Mouse (Mus musculus): ENCODE results near the gene Adamts17. TPM values are rescaled to one million over a fixed set of nuclear protein-coding genes. Genes with fewer than 3 reads are reported as not detected.

Gene Adamts17
- polyA plus RNA-seq, 1 experiment from 2014 or later: not detected

- 28% methylated on average over 19 of the region's 19 CpGs for WGBS (ENCODE audit: missing documents)
- Histone ChIP-seq H3K79me2 (ENCODE audit: inconsistent target) (no peaks in the 10 kb centered on the region), H3K27ac (no peak overlapping the region), H3K4me3 (ENCODE audit: inconsistent target) (no peak overlapping the region), H3K36me3 (ENCODE audit: inconsistent target) (no peaks in the 10 kb centered on the region)
Observed at GRCm38 (mm10) chr7:66866944-66867718, 27.6 kb downstream of the Adamts17 start.

- WGBS (ENCODE audit: missing documents): 89% methylated on average over 13 of the region's 13 CpGs
- no peak overlapping the region for H3K27ac ChIP-seq
- no peak overlapping the region for H3K4me3 ChIP-seq (ENCODE audit: inconsistent target)
- no peaks in the 10 kb centered on the region for H3K79me2 ChIP-seq (ENCODE audit: inconsistent target)
- no peaks in the 10 kb centered on the region for H3K36me3 ChIP-seq (ENCODE audit: inconsistent target)
Observed at GRCm38 (mm10) chr7:66867719-66868501, 28.4 kb downstream of the Adamts17 start.

GRCm38 (mm10) chr7:66871520-66871919 is 32.0 kb downstream of the Adamts17 start:
- no peak overlapping the region for H3K4me3 ChIP-seq (ENCODE audit: inconsistent target)
- no peaks in the 10 kb centered on the region for H3K79me2 ChIP-seq (ENCODE audit: inconsistent target)
- 91% methylated on average over 3 of the region's 7 CpGs for WGBS (ENCODE audit: missing documents)
- no peak overlapping the region for H3K27ac ChIP-seq
- no peaks in the 10 kb centered on the region for H3K36me3 ChIP-seq (ENCODE audit: inconsistent target)

GRCm38 (mm10) chr7:66871940-66872511 is 32.5 kb downstream of the Adamts17 start:
- 94% methylated on average over 14 of the region's 14 CpGs for WGBS (ENCODE audit: missing documents)
- no peaks in the 10 kb centered on the region for H3K36me3 ChIP-seq (ENCODE audit: inconsistent target)
- H3K4me3 ChIP-seq (ENCODE audit: inconsistent target): no peak overlapping the region
- H3K79me2 ChIP-seq (ENCODE audit: inconsistent target): no peaks in the 10 kb centered on the region
- H3K27ac ChIP-seq: no peak overlapping the region

- Histone ChIP-seq H3K36me3 (ENCODE audit: inconsistent target) (no peaks in the 10 kb centered on the region), H3K4me3 (ENCODE audit: inconsistent target) (no peak overlapping the region), H3K79me2 (ENCODE audit: inconsistent target) (no peaks in the 10 kb centered on the region), H3K27ac (no peak overlapping the region)
- WGBS (ENCODE audit: missing documents): 98% methylated on average over 2 of the region's 2 CpGs
Observed at GRCm38 (mm10) chr7:66873235-66873634, 33.7 kb downstream of the Adamts17 start.

GRCm38 (mm10) chr7:66891431-66891830 is 51.9 kb downstream of the Adamts17 start:
- no peak overlapping the region for H3K27ac ChIP-seq
- H3K4me3 ChIP-seq (ENCODE audit: inconsistent target): no peak overlapping the region
- H3K36me3 ChIP-seq (ENCODE audit: inconsistent target): no peaks in the 10 kb centered on the region
- 87% methylated on average over 2 of the region's 2 CpGs for WGBS (ENCODE audit: missing documents)
- no peaks in the 10 kb centered on the region for H3K79me2 ChIP-seq (ENCODE audit: inconsistent target)

GRCm38 (mm10) chr7:66892096-66892495 is 52.6 kb downstream of the Adamts17 start:
- H3K4me3 ChIP-seq (ENCODE audit: inconsistent target): no peak overlapping the region
- WGBS (ENCODE audit: missing documents): 89% methylated on average over 4 of the region's 4 CpGs

GRCm38 (mm10) chr7:66902376-66902775 is 62.8 kb downstream of the Adamts17 start:
- no peaks in the 10 kb centered on the region for H3K79me2 ChIP-seq (ENCODE audit: inconsistent target)
- no peak overlapping the region for H3K4me3 ChIP-seq (ENCODE audit: inconsistent target)
- H3K36me3 ChIP-seq (ENCODE audit: inconsistent target): no peaks in the 10 kb centered on the region
- 87% methylated on average over 7 of the region's 7 CpGs for WGBS (ENCODE audit: missing documents)
- H3K27ac ChIP-seq: no peak overlapping the region

More at GRCm38 (mm10) chr7:66892096-66892495, 52.6 kb downstream of the Adamts17 start:
- no peaks in the 10 kb centered on the region for H3K79me2 ChIP-seq (ENCODE audit: inconsistent target)
- no peaks in the 10 kb centered on the region for H3K36me3 ChIP-seq (ENCODE audit: inconsistent target)
- H3K27ac ChIP-seq: no peak overlapping the region

- H3K36me3 ChIP-seq (ENCODE audit: inconsistent target): no peaks in the 10 kb centered on the region
- no peak overlapping the region for H3K4me3 ChIP-seq (ENCODE audit: inconsistent target)
- 89% methylated on average over 5 of the region's 5 CpGs for WGBS (ENCODE audit: missing documents)
- no peaks in the 10 kb centered on the region for H3K79me2 ChIP-seq (ENCODE audit: inconsistent target)
- H3K27ac ChIP-seq: no peak overlapping the region
Observed at GRCm38 (mm10) chr7:66903014-66903413, 63.5 kb downstream of the Adamts17 start.

- Histone ChIP-seq H3K4me3 (ENCODE audit: inconsistent target) (no peak overlapping the region), H3K36me3 (ENCODE audit: inconsistent target) (no peaks in the 10 kb centered on the region), H3K79me2 (ENCODE audit: inconsistent target) (no peaks in the 10 kb centered on the region), H3K27ac (no peak overlapping the region)
- WGBS (ENCODE audit: missing documents): 93% methylated on average over 4 of the region's 4 CpGs
Observed at GRCm38 (mm10) chr7:66905941-66906340, 66.4 kb downstream of the Adamts17 start.

- Histone ChIP-seq H3K27ac (no peak overlapping the region), H3K79me2 (ENCODE audit: inconsistent target) (no peaks in the 10 kb centered on the region), H3K36me3 (ENCODE audit: inconsistent target) (no peaks in the 10 kb centered on the region), H3K4me3 (ENCODE audit: inconsistent target) (no peak overlapping the region)
- 42% methylated on average over 5 of the region's 5 CpGs for WGBS (ENCODE audit: missing documents)
Observed at GRCm38 (mm10) chr7:66912866-66913265, 73.3 kb downstream of the Adamts17 start.

GRCm38 (mm10) chr7:66923595-66923994 is 84.1 kb downstream of the Adamts17 start:
- no peaks in the 10 kb centered on the region for H3K79me2 ChIP-seq (ENCODE audit: inconsistent target)
- no peak overlapping the region for H3K27ac ChIP-seq
- WGBS (ENCODE audit: missing documents): 88% methylated on average over 3 of the region's 3 CpGs

GRCm38 (mm10) chr7:66924104-66924503 is 84.6 kb downstream of the Adamts17 start:
- WGBS (ENCODE audit: missing documents): 88% methylated on average over 1 of the region's 1 CpGs
- Histone ChIP-seq H3K36me3 (ENCODE audit: inconsistent target) (no peaks in the 10 kb centered on the region), H3K27ac (no peak overlapping the region), H3K79me2 (ENCODE audit: inconsistent target) (no peaks in the 10 kb centered on the region), H3K4me3 (ENCODE audit: inconsistent target) (no peak overlapping the region)

More at GRCm38 (mm10) chr7:66923595-66923994, 84.1 kb downstream of the Adamts17 start:
- Histone ChIP-seq H3K4me3 (ENCODE audit: inconsistent target) (no peak overlapping the region), H3K36me3 (ENCODE audit: inconsistent target) (no peaks in the 10 kb centered on the region)

- no peaks in the 10 kb centered on the region for H3K79me2 ChIP-seq (ENCODE audit: inconsistent target)
- no peak overlapping the region for H3K4me3 ChIP-seq (ENCODE audit: inconsistent target)
- H3K36me3 ChIP-seq (ENCODE audit: inconsistent target): no peaks in the 10 kb centered on the region
- H3K27ac ChIP-seq: no peak overlapping the region
- WGBS (ENCODE audit: missing documents): 85% methylated on average over 6 of the region's 6 CpGs
Observed at GRCm38 (mm10) chr7:66929263-66929662, 89.7 kb downstream of the Adamts17 start.

GRCm38 (mm10) chr7:66931291-66931690 is 91.8 kb downstream of the Adamts17 start:
- 80% methylated on average over 1 of the region's 1 CpGs for WGBS (ENCODE audit: missing documents)
- no peak overlapping the region for H3K27ac ChIP-seq
- no peaks in the 10 kb centered on the region for H3K36me3 ChIP-seq (ENCODE audit: inconsistent target)
- no peak overlapping the region for H3K4me3 ChIP-seq (ENCODE audit: inconsistent target)
- H3K79me2 ChIP-seq (ENCODE audit: inconsistent target): no peaks in the 10 kb centered on the region

Data from macrophage (primary cell).